Mouse (Mus musculus) limb, embryonic 13.5 days (tissue): ENCODE measurements at regions not wholly inside any gene's neighbourhood (a gene's known extent, or its start where the extent isn't known, plus 50 kb on each side); places are given as distances from the start of the nearest gene placed in this dataset.

ENCODE experiments used
- ATAC-seq: fragments of 200-750 bp; cut with Nextera tagmentation; 2 replicates; pipeline ENCODE4 v1.8.0; 2017; ENCODE audit warnings: low read depth, moderate number of reproducible peaks, moderate TSS enrichment; ENCODE audit not compliant: low FRiP score
- H3K27ac ChIP-seq: fragments of 300-500 bp; sonication (generic); 2 replicates; pipeline ENCODE4 v1.5.1; 2015; ENCODE audit warnings: inconsistent platforms, mild to moderate bottlenecking, moderate library complexity
- H3K27me3 ChIP-seq: fragments of 300-500 bp; sonication (generic); 2 replicates; pipeline ENCODE4 v1.6.1; 2015; ENCODE audit warnings: mild to moderate bottlenecking, inconsistent platforms
- H3K36me3 ChIP-seq: fragments of 300-500 bp; sonication (generic); 2 replicates; pipeline ENCODE4 v1.6.1; 2015; ENCODE audit warnings: inconsistent platforms, mild to moderate bottlenecking, moderate library complexity
- H3K4me1 ChIP-seq: fragments of 300-500 bp; sonication (generic); 2 replicates; pipeline ENCODE4 v1.6.1; 2015; ENCODE audit warnings: inconsistent platforms
- H3K4me2 ChIP-seq: fragments of 300-500 bp; sonication (generic); replicated peaks from 2 replicates; pipeline ENCODE4 v1.6.1; 2015; ENCODE audit warnings: inconsistent platforms, mild to moderate bottlenecking, moderate library complexity
- H3K4me3 ChIP-seq: fragments of 300-500 bp; sonication (generic); 2 replicates; pipeline ENCODE4 v1.5.1; 2015; ENCODE audit warnings: moderate library complexity, mild to moderate bottlenecking, inconsistent platforms
- H3K9ac ChIP-seq: fragments of 300-500 bp; sonication (generic); 2 replicates; pipeline ENCODE4 v1.6.1; 2015; ENCODE audit warnings: mild to moderate bottlenecking, inconsistent platforms
- H3K9me3 ChIP-seq: fragments of 300-500 bp; sonication (generic); 2 replicates; pipeline ENCODE4 v1.6.1; 2016; ENCODE audit warnings: inconsistent platforms
- WGBS: fragments of 180-500 bp; shearing (Covaris S2); methylation state at CpG from one replicate; pipeline ENCODE4 v1.1.7; 2015; 5-methylcytosine and 5-hydroxymethylcytosine counted together

DNA sequence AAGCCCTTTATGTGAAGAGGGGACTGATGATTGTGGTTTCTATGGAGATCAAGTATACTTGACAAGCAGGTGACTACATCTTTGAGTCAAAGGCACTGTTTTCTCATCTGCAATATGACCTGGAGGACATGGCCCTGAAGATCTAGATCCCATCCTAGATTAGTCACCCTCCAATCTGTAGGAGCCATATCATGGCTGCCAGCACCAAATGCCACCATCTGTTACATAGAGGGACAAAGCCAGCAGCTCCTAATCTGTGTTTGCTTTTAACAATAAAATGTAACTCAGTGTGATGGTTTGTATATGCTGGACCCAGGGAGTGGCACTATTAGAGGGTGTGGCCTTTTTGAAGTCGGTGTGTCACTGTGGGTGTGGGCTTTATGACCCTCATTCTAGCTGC is 156.1 kb downstream of the Usp46 start:
- H3K9ac ChIP-seq, result no peak overlapping the region
- H3K9me3 ChIP-seq, result no peaks in the 10 kb centered on the region
- no peak overlapping the region for H3K4me3 ChIP-seq
- H3K27ac ChIP-seq, result no peak overlapping the region
- H3K4me1 ChIP-seq, result no peaks in the 10 kb centered on the region
- H3K4me2 ChIP-seq, result no peak overlapping the region
- 58% methylated on average over 1 of the region's 1 CpGs for WGBS
- H3K36me3 ChIP-seq, result no peaks in the 10 kb centered on the region
- ATAC-seq, result no peak
- no peaks in the 10 kb centered on the region for H3K27me3 ChIP-seq

DNA sequence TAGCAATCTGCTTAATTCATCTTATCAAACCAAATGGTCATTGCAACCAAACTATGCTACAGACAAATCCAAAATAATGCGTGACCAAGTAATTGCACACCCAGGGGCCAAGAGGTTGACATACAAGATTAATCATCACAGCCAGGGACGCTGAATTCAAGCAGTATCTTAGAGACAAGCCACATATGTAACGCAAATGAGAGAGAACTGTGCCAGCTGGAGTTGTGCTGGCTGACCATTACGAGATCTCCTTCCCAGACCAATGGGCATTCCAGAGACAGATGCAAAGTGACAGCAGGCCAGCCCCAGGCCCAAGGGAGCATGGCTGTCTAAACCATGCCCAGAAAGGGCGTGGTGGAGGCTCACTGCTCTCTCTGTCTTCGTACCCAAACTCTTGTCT is 155.1 kb downstream of the Usp46 start:
- no peaks in the 10 kb centered on the region for H3K27me3 ChIP-seq
- H3K4me2 ChIP-seq, result no peak overlapping the region
- H3K27ac ChIP-seq, result no peak overlapping the region
- WGBS, result 51% methylated on average over 6 of the region's 6 CpGs
- H3K36me3 ChIP-seq, result no peaks in the 10 kb centered on the region
- H3K9ac ChIP-seq, result no peak overlapping the region
- no peak overlapping the region for H3K4me3 ChIP-seq
- peaks cover 4% of the 10 kb centered on the region; the same call in 1 of the 2 replicates for H3K4me1 ChIP-seq
- H3K9me3 ChIP-seq, result no peaks in the 10 kb centered on the region
- no peak for ATAC-seq

DNA sequence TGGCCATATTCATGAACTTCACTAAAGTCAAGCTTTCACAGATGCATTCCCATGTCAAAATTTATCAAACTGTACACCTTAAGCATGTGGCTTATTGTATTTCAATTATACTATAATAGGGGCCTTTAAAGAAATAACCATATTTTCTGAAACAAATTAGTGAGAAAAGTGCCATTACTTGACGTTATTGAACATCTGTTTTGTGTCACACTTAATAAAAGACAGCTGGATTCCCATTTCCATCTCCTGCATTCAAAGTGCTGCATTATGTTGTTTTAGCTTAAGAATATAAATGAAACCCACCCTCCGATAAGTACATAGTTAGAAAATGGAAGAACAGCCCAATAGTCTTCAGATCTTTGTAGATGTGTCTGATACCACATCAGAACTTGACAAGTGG is 150.2 kb downstream of the Usp46 start:
- ATAC-seq, result no peak
- Histone ChIP-seq H3K4me2 (no peak overlapping the region), H3K9me3 (no peaks in the 10 kb centered on the region), H3K36me3 (no peaks in the 10 kb centered on the region), H3K27ac (no peak overlapping the region; the same call in 1 of the 2 replicates), H3K9ac (no peak overlapping the region), H3K27me3 (no peaks in the 10 kb centered on the region), H3K4me1 (peaks cover 4% of the 10 kb centered on the region; the same call in 1 of the 2 replicates), H3K4me3 (no peak overlapping the region)
- 22% methylated on average over 2 of the region's 2 CpGs for WGBS

DNA sequence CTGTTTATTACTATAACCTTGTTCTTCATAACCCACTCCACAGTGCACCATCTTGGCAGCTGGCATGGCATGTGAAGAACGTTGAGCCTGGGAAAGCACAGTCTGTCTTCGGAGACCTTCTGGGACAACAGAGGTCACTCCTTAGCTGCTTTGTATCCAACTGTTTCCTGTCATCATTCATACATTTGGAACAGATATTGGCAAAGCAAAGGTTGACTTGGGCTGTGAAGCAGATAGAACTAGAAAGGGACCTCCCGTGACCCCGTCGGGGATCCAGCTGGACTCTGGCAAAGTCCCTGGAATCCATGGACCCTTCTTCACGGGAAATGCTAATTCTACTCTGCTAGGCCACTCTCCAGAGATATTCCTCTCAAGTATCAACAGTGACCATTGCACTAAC is 148.3 kb downstream of the Usp46 start:
- no peak for ATAC-seq
- no peak overlapping the region for H3K4me3 ChIP-seq
- 91% methylated on average over 6 of the region's 6 CpGs for WGBS
- no peaks in the 10 kb centered on the region for H3K27me3 ChIP-seq
- H3K27ac ChIP-seq, result no peak overlapping the region
- no peaks in the 10 kb centered on the region for H3K36me3 ChIP-seq
- H3K9ac ChIP-seq, result no peak overlapping the region
- no peak overlapping the region for H3K4me2 ChIP-seq
- H3K9me3 ChIP-seq, result no peaks in the 10 kb centered on the region
- H3K4me1 ChIP-seq, result peaks cover 4% of the 10 kb centered on the region; the same call in 1 of the 2 replicates

DNA sequence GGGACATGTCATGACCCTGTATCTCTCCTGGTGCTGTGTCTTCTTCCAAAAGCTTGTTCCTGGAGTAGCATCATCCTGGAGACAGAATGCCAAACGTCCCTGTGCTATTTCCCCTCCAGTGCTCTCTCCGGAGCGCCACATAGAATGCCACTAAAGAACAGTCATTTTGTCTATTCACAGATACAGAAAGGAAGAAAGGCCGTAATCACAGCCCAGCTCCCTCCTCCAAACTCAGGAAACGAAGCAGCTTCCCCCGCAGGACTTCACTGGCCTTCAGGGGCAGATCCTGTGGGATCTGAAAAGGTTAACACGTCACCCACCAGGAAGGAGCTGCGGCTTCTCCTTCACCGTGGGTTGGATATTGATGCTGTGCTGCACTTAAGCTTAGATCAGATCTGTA is 140.7 kb downstream of the Usp46 start:
- Histone ChIP-seq H3K9me3 (no peaks in the 10 kb centered on the region), H3K27me3 (no peaks in the 10 kb centered on the region), H3K27ac (no peak overlapping the region), H3K4me3 (no peak overlapping the region), H3K9ac (no peak overlapping the region), H3K4me2 (no peak overlapping the region), H3K4me1 (peaks cover 24% of the 10 kb centered on the region), H3K36me3 (no peaks in the 10 kb centered on the region)
- 77% methylated on average over 9 of the region's 9 CpGs for WGBS
- ATAC-seq, result no peak

DNA sequence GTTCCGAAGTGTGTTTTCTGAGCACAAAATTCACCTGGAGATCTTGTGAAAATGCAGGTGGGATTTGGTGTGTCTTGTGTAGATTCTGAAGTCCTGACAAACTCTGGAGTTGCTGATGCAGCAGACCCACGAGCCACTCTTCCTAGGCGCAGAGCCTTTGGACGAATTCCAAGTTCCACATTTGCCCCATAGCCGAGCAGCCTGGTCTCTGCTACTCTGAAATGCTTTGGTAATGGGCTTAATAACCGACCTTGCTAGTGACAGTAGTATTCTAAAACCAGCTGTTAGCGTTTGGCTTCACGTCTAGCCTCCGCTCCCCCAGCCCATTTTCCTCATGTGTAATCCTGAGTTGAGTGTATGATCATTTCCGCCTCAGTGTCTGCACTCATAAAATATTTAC is 139.5 kb downstream of the Usp46 start:
- no peak overlapping the region for H3K4me2 ChIP-seq
- H3K9me3 ChIP-seq, result no peaks in the 10 kb centered on the region
- H3K9ac ChIP-seq, result no peak overlapping the region
- H3K4me3 ChIP-seq, result no peak overlapping the region
- peaks cover 24% of the 10 kb centered on the region for H3K4me1 ChIP-seq
- no peak for ATAC-seq
- H3K27me3 ChIP-seq, result no peaks in the 10 kb centered on the region
- peak overlapping the region; percentile 10; the same call in 1 of the 2 replicates for H3K27ac ChIP-seq
- no peaks in the 10 kb centered on the region for H3K36me3 ChIP-seq
- WGBS, result 43% methylated on average over 10 of the region's 10 CpGs

DNA sequence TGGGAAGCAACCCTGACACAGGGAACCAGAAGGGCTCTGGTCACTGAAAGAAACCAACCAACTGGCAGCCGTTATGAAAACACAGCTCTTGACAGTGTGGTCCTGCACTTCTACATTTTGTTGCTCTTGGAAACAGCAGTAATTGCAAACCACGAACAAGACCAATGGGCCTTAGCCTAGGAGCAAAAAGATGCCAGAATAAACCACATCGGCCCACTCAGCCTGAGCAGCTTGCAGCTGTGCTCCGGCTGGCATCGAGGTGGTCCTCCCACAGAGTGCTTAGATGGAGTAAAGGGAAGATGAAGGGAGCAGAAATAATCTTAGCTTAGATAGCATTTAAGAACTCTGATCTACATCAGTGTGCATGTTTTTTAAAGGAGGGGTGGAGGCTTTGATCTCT is 138.0 kb downstream of the Usp46 start:
- H3K9ac ChIP-seq, result no peak overlapping the region
- H3K36me3 ChIP-seq, result no peaks in the 10 kb centered on the region
- no peaks in the 10 kb centered on the region for H3K27me3 ChIP-seq
- H3K4me3 ChIP-seq, result no peak overlapping the region
- H3K9me3 ChIP-seq, result no peaks in the 10 kb centered on the region
- H3K27ac ChIP-seq, result peak overlapping the region; percentile 52
- H3K4me1 ChIP-seq, result peaks cover 24% of the 10 kb centered on the region
- H3K4me2 ChIP-seq, result no peak overlapping the region
- 79% methylated on average over 5 of the region's 5 CpGs for WGBS
- peak; percentile 61; the same call in 1 of the 2 replicates for ATAC-seq

DNA sequence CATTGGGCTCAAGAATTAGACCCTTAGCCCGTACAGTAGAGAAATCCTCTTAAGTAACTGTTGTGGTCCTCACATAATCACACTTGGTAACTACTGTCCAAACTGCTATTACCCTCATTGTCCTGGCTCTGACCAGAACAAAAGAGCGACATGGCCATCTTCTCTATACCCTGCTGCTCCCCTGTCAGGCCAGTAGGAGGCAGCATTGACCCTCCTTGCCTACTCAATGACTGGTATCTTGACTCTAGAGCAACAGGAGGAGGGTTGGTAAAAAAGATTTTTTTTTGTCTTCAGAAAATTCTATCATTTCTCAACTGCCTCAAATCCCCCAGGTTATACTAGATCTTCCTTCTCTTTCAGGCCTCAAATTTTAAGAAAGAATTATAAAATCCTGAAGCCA is 130.4 kb downstream of the Usp46 start:
- H3K9me3 ChIP-seq, result no peaks in the 10 kb centered on the region
- H3K4me2 ChIP-seq, result no peak overlapping the region
- no peak overlapping the region for H3K4me3 ChIP-seq
- no peaks in the 10 kb centered on the region for H3K4me1 ChIP-seq
- ATAC-seq, result no peak
- 50% methylated on average over 2 of the region's 2 CpGs for WGBS
- no peak overlapping the region for H3K27ac ChIP-seq
- no peaks in the 10 kb centered on the region for H3K27me3 ChIP-seq
- no peak overlapping the region for H3K9ac ChIP-seq
- H3K36me3 ChIP-seq, result no peaks in the 10 kb centered on the region

DNA sequence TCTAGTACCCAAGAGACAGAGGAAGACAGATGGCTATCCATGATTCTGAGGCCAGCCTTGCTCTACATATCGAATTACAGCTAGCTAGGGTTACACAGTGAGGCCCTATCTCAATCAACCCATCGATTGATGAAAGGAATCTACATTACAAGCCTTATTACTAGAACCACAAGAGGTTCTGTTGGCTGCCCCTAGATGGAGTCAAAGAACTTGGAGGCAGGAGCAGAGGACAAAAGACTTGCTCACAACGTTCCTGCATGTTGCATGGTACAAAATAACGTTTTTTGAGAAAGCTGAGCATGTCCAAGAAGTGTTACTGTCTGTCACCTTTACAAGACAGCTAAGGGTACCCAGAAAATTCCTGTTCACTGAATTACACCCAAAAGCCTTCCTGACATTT is 129.8 kb downstream of the Usp46 start:
- WGBS, result 37% methylated on average over 4 of the region's 4 CpGs
- H3K36me3 ChIP-seq, result no peaks in the 10 kb centered on the region
- no peaks in the 10 kb centered on the region for H3K4me1 ChIP-seq
- no peaks in the 10 kb centered on the region for H3K9me3 ChIP-seq
- ATAC-seq, result no peak
- H3K27me3 ChIP-seq, result no peaks in the 10 kb centered on the region
- H3K27ac ChIP-seq, result no peak overlapping the region
- H3K9ac ChIP-seq, result no peak overlapping the region
- H3K4me3 ChIP-seq, result no peak overlapping the region
- no peak overlapping the region for H3K4me2 ChIP-seq

DNA sequence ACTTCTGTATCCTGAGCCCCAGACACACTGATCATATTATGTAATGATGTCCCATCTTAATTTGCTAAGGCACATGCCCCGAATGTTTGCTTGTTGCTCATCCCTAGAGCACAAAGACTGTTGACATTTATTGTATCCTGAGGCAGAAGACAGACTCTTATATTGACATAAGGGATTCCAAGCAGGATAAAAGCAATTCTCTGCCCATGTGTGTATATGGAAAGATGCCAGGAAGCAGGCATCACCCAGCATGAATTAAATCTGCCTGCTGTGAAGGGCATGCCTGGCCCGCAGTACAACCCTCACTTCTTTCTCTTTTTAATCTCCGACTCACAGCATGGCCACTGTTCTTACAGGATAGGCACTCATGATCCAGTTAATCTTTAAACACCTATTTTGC is 125.3 kb downstream of the Usp46 start:
- 72% methylated on average over 3 of the region's 3 CpGs for WGBS
- H3K27ac ChIP-seq, result no peak overlapping the region
- no peak overlapping the region for H3K9ac ChIP-seq
- no peaks in the 10 kb centered on the region for H3K27me3 ChIP-seq
- no peaks in the 10 kb centered on the region for H3K9me3 ChIP-seq
- H3K4me1 ChIP-seq, result no peaks in the 10 kb centered on the region
- no peak overlapping the region for H3K4me3 ChIP-seq
- no peak for ATAC-seq
- H3K4me2 ChIP-seq, result no peak overlapping the region
- no peaks in the 10 kb centered on the region for H3K36me3 ChIP-seq

DNA sequence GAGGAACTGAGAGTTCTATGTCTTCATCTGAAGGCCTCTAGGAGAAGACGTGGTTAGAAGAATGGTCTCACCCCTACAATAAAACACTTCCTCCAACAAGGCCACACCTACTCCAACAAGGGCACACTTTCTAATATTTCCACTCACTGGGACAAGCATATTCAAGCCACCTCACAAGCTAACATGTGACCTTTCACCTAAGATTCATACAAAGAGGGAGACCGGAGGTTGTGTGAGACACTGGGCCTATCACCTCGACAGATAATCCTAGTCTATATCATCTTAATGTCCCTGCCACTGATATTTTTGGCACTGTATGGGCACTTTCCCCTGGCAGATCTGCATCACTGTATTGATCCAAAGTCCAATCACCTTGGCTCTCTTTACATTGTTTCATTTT is 122.6 kb downstream of the Usp46 start:
- no peak overlapping the region for H3K4me3 ChIP-seq
- no peak overlapping the region for H3K27ac ChIP-seq
- no peak overlapping the region for H3K9ac ChIP-seq
- H3K4me1 ChIP-seq, result peaks cover 1% of the 10 kb centered on the region; the same call in 1 of the 2 replicates
- ATAC-seq, result no peak
- no peaks in the 10 kb centered on the region for H3K36me3 ChIP-seq
- WGBS, result 91% methylated on average over 3 of the region's 3 CpGs
- H3K27me3 ChIP-seq, result no peaks in the 10 kb centered on the region
- no peak overlapping the region for H3K4me2 ChIP-seq
- H3K9me3 ChIP-seq, result no peaks in the 10 kb centered on the region

DNA sequence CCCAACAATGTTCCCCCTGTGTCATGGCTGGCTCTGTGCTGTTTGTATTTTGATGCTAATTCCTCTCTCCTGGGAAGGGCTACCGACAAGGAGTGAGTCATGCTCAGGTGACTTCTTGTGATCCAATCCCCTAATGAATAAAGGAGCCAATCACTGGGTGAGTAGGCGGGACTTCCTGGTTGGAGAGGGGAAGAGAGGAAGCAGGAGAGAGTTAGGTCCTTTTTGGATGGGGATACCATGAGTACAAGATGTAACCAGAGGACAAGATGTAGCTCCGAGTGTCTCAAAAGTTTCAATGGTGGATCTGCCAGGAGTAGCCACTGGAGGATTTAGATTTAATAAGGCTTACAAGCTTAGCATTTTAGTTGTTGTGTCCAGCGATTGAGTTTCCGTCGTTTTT is 122.1 kb downstream of the Usp46 start:
- WGBS, result 85% methylated on average over 6 of the region's 6 CpGs
- Histone ChIP-seq H3K36me3 (no peaks in the 10 kb centered on the region), H3K9me3 (no peaks in the 10 kb centered on the region), H3K4me2 (no peak overlapping the region), H3K4me3 (no peak overlapping the region), H3K9ac (no peak overlapping the region), H3K27ac (no peak overlapping the region), H3K4me1 (peaks cover 6% of the 10 kb centered on the region), H3K27me3 (no peaks in the 10 kb centered on the region)
- ATAC-seq, result no peak

DNA sequence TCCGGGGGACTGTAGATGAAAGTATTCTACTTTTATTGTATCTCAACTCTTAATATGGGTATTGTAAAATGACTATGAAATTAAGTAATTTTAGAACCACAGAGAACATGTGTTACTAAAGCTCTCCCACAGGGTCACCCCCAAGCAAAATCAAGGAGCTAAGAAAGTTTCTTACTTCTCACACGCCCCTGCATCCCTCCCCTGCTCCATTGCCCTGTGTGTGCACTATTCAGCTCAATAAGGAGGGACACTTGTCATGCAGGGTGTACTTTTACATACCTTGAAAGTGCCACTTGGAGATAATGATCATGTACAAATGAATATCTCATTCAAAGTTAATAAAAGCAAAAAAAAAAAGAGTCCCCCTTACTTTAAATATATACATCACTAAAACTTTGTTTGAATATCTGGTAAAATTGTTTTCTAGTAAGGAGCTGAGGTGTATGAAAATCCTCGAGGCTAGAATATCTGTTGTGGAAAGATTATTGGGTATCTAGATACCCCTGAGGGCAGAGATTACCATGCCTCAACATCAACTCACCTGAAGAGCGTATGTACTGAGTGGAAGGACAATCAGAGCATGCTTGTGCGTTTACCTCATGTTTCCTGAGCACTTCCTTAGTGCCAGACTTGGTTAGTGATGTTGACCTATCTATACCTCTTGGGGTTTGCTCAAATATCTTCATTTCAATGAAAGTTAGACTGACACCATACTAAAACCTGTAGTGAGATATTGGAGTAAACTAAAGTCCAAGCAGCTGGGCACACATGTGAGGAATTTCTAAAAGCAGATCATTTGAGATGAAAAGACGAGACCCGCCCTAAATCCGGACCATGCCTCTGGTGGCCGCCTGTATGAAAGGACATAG is 120.0 kb downstream of the Usp46 start:
- ATAC-seq, result no peak
- Histone ChIP-seq H3K4me3 (no peak overlapping the region), H3K27me3 (no peaks in the 10 kb centered on the region), H3K27ac (no peak overlapping the region), H3K36me3 (no peaks in the 10 kb centered on the region), H3K4me1 (peaks cover 13% of the 10 kb centered on the region), H3K4me2 (no peak overlapping the region), H3K9me3 (no peaks in the 10 kb centered on the region), H3K9ac (no peak overlapping the region)
- WGBS, result 84% methylated on average over 9 of the region's 9 CpGs
